Mouse (Mus musculus): ENCODE results near the gene Gm47841.

DNA sequence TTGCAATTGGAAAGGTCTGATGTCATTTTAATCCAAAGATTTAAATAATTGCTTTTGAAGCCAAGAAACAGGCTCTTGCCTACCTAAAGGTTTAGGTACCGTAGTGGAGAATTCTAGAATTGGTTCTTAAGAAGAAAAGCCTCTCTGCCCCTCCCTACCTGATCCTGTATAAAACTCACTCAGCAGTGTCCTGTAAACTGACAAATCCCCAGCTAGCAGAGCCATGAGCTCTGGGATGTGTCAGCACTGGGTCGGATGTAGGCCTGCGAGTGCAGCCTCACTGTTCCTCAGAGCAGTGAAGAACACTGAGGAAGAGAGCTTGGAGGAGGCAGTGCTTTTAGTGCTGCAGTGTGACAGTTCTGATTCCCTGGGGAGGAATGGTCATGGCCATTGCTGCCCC, 42.7 kb downstream of the Gm47841 start:
- TF ChIP-seq POLR2A (IDR thresholded peaks at IDR 0.05; ENCODE audit: insufficient read depth, low read depth, low read length) (no peak), CTCF (IDR thresholded peaks at IDR 0.05) (no peak)

All from heart, adult 2 months (tissue).